Mouse (Mus musculus) c-Kit-positive CD71-positive TER-119-positive erythroid progenitor cells, embryonic 14.5 days (primary cell): ENCODE results near the gene Dlx1.
A peak's percentile ranks its signal among the peaks of the same experiment; 100 is the strongest.

Experiments used
- DNase-seq: peaks from one replicate; pipeline ENCODE4 v3.0.0-alpha.2; 2013; ENCODE audit warnings: low spot score

The Dlx1 gene

DNA sequence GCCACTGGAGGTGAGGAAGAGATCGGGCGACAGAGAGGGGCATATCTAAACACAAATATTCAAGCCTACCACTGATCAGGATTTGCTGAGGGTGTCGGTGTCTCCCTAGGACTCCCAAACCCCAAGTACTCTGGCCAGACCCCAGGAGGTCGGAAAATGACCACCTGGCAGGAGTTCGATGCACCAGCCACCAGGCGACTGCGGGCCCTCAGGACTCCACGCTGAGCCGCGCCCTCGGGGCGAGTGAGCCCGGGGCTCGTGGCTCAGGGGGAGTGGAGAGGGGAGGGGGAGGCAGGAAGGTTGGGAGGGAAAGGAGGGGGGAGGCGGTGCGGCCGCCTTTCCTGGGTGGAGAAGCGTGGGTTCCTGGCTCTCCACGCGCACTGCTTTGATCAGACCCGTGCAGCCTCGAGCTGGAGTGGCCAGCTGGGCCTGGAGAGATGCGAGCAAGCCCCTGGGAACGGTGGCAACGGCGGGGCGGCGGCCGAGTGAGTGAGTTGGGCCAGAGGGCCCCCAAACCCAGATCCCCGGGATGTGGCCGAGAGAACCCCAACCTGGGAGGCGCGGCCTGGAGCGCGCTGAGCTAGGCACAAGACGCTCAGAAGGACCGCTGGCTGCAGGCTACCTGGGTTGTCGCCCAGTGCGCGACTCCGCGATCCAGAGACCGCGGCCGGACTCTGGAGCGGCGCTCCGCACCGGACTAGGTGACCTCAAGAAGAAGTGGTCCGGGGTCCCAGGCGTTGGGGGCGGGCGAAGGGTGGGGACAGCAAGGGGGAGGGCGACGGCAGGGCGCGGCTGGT lies 999 bp downstream of the Dlx1 start:
- DNase-seq: no peak

DNA sequence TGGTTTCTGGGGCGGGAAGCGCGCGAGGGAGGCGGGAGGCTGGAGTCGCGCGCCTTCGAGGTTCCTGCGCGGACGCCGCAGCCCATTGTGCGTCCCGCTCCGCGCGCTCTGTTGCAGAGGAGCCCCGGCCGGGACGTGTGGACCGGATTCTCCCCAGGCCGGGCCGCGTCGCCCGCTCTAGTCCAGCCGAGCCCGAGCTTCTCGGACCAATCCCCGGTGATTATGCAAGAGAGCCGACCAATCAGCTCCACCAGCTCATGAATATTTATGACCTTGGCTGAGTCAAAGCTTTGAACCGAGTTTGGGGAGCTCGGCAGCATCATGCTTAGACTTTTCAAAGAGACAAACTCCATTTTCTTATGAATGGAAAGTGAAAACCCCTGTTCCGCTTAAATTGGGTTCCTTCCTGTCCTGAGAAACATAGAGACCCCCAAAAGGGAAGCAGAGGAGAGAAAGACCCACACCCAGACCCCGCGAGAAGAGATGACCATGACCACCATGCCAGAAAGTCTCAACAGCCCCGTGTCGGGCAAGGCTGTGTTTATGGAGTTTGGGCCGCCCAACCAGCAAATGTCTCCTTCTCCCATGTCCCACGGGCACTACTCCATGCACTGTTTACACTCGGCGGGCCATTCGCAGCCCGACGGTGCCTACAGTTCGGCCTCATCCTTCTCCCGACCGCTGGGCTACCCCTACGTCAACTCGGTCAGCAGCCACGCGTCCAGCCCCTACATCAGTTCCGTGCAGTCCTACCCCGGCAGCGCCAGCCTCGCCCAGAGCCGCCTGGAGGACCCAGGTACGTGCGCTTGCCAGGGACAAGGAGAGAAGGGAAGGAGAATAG lies 1.8 kb downstream of the Dlx1 start:
- peak; percentile 60 for DNase-seq

GRCm38 (mm10) chr2:71530391-71531123 lies 2.6 kb downstream of the Dlx1 start:
- DNase-seq: no peak

DNA sequence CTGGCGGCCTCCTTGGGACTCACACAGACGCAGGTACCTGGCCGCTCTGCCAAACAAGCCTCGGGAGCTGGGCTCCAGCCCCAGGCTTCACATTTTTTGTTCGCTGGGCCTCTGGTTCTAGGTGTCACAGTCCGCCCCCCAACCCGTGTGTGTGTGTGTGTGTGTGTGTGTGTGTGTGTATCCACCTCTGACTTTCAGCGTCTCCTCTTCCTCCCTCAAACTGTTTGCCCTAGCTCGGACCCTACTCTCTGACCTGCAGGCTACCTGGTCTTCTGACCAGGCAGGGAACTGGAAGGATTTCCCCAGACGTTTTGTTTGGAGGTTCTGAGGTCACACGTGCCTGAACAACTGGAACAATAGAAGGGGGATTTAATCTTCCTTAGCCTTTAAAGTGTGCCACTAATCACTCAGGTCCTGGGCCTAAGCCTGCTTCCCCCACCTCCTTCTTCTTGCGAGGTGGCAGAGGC lies 3.2 kb downstream of the Dlx1 start:
- no peak for DNase-seq

GRCm38 (mm10) chr2:71531990-71532970 lies 4.4 kb downstream of the Dlx1 start:
- no peak for DNase-seq

GRCm38 (mm10) chr2:71533094-71533493 lies 5.2 kb downstream of the Dlx1 start:
- no peak for DNase-seq

GRCm38 (mm10) chr2:71534242-71535052 lies 6.5 kb downstream of the Dlx1 start:
- no peak for DNase-seq

- no peak for DNase-seq
These were observed 12.9 kb downstream of the Dlx1 start for GRCm38 (mm10) chr2:71540611-71541417.

DNA sequence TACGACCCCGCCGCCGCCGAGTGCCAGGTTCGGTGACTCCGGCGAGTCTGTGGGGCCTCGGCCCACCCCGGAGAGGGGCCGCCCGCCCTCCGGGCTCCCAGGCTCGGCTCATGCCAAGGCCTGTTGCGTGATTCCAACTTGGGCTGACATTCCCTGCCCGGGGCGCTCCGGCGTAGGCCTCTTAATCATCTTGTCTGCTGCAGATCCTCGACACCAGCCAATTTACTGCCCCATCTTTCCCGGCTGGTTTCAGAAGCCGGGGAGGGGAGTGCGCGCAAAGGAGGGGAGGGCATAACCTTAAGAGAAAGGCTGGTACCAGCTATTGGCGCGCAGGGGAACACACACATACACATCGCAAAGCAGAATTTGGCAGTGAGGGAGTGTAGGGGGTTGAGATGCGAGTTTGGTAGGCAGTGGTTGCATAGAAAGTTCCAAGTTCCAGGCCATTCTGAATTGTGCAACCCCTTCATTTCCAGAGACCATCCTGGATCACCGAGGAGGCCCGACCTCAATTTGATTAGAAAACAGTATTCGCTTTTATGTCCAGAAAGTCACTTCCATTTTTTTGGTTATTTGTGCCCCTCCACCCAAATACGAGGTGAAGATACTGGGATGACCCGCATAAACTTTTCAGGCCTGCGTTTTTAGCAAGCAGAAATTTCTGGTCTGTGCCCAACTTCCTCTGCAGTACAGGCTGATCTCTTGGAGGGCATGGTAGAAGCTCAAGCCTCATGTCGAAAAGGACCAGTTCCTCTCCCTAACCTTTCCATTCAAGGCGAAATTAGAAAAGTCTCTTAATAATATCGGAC lies 13.7 kb downstream of the Dlx1 start:
- no peak for DNase-seq

DNA sequence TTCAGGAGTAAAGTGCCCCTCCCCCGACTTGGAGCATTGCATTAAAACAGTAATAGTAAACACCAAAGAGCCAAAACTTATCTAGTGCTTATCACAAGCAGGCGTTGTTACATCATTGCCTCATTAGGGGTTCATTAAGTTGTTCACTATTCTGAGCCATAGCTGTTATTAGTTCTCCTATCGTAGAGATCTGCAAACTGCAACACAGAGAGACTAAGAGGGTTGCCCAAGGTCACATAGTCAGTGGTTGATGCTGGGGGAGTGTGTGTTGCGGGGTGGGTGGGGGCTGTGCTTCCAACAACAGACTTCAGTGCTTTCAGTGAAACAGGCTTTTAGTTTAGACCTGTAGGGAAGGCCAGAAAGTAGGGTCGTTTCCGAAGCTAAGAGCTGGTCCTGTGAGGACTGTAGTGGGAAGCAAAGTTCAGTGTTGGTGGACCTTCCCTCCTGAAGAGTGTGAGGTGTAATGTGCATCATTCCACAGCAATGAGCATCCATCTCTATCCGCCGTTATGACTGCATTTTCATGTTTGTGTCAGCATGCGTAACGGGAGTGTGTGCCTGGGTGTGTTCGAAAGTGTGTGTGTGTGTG lies 14.4 kb downstream of the Dlx1 start:
- no peak for DNase-seq

DNA sequence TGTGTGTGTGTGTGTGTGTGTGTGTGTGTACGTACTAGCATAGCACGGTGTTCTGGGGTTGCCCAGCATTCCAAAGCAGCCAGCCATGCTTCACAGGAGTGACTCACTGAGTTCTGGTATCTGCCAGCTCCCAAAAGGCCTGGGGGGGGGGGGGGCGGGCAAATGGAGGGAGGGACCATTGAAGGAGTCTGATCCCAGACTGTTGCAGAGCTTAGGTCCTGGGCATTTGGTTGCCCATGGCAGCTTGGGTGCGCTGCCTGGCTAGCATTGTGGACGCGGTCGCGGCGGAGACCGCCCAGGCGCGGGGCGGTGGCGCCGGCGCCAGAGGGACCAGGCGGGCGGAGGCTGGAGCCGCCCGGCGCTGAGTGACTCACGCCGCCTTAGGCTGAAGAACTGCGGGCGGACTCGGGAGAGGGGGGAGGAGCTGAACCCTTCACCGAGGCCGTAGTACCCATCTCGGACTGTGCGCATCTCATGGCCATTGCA lies 14.9 kb downstream of the Dlx1 start:
- peak; percentile 37 for DNase-seq

DNA sequence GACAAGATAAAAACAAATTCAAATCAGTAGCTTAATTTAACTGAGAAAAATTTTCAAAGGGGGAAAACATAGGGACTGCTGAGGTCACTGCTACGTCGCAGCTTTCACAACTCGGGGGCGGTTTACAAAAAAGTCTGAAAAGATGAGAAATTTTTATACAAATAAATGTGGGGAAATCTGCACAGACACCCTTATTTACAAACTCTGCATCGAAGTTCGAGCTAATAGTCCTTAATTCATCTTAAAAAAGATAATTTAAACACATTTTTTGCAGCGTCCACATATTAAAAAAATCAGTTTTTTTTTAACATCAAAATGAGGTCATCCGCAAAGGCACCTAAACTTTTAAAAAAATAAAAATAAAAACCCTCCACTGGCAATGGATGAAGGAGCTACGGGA lies 15.6 kb downstream of the Dlx1 start:
- DNase-seq: no peak

GRCm38 (mm10) chr2:71543948-71544347 lies 16.0 kb downstream of the Dlx1 start:
- DNase-seq: no peak

DNA sequence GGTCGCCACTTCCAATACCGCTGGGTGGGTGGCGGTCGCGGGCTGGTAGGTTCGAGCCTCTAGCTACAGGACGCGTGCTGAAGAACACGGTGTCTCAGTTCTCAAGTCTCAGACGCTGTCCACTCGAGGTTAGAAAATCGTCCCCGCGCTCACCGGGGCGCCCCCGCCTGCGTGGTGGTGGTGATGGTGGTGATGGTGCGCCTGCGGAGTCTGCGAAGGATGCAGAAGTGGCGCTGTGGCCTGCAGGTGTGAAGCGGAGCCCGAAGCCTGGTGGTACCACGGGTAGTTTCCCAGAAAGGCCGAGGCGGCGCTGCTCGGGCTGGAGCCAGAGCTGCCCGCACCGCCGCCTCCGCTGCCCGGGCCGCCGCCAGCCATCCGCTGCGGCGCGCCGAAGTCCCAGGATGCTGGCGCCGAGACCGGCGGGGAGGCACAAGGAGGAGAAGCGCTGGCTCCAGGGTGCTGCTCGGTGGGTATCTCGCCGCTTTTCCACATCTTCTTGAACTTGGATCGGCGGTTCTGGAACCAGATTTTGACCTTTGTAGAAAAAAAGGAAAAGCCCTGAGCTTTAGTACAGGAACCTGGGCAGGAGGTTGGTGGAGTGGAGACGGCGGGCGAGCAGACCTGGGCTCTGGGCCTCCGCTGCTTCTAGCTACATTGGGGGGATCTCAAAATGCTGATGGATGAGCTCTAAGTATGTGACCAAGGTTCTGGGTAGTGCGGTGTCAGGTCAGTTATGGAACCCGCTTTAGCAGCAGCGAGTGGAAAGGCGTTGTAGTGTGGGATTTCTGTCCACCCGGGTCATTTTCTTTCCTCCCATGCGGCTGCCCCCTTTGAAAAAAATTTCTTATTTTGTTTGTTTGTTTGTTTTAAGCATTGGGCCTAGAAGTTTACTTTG lies 16.7 kb downstream of the Dlx1 start:
- no peak for DNase-seq

- no peak for DNase-seq
These were observed 17.5 kb downstream of the Dlx1 start for GRCm38 (mm10) chr2:71545401-71545881.

DNA sequence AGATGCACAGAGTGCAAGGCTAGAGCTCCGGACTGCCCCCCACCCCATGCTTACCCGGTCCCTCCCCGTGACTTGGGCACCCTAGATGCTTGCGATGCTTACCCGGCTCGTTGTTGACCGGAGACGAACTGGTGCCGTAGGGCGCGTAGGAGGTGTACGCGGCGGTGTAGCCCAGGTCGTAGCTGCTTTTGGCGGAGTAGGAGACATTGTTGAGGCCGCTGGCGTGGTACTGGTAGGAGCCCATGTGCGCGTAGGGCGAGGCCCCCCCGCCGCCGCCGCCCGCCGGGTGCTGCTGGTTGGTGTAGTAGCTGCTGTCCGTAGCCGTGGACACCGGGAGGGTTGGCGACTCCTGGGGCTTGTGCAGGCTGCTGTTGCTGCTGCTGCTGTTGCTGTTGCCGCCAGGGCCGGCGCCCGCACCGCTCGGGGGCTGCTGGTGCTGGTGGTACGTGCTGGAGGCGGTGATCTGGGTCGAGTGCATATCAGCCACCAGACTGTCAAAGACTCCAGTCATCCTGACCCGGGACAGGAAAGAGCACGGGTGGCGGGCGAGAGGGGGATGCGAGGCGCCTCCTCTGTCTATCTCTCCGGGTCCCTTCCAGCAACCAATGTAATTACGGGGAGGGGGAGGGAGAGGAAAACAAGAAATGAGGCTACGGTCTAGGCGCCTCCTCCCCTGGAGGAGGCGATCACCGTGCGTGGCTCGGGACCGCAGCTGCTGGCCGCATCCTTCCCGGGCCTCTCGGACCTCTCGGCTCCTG lies 18.1 kb downstream of the Dlx1 start:
- DNase-seq: no peak
